Mouse (Mus musculus) T-helper 1 cell (primary cell): ENCODE measurements around the gene Abr.

Experiments
- in situ Hi-C: fragments of 300-600 bp; cut with MboI, MseI; formaldehyde crosslinking; loops from one replicate; pipeline ENCODE4 v1.15.1; 2025; ENCODE audit warnings: high pct_unique_total_duplicates

The Abr gene

GRCm38 (mm10) chr11:76418423-76418822 lies 203.7 kb downstream of the Abr start:
- in situ Hi-C loops, result no loop called here

- in situ Hi-C loops, result no loop called here
Observed at GRCm38 (mm10) chr11:76415985-76416384, 206.1 kb downstream of the Abr start.

- in situ Hi-C loops, result no loop called here
Observed at GRCm38 (mm10) chr11:76415001-76415400, 207.1 kb downstream of the Abr start.

- in situ Hi-C loops, result no loop called here
Observed at GRCm38 (mm10) chr11:76413202-76413601, 208.9 kb downstream of the Abr start.

GRCm38 (mm10) chr11:76410826-76411225 lies 211.3 kb downstream of the Abr start:
- in situ Hi-C loops, result no loop called here

GRCm38 (mm10) chr11:76406702-76407583 lies 215.2 kb downstream of the Abr start, which contains the start of gene Timm22:
Gene Timm22 (plus strand): TSS chr11:76406952.
- in situ Hi-C loops, result loop anchor here (5.0 kb wide), 1 partner anchor 150 kb away; no protein-coding TSS in a partner anchor

- in situ Hi-C loops, result loop anchor here (5.0 kb wide), 1 partner anchor 148 kb away; no protein-coding TSS in a partner anchor
Observed at GRCm38 (mm10) chr11:76405626-76406264, 216.4 kb downstream of the Abr start.

- in situ Hi-C loops, result loop anchor here (5.0 kb wide), 1 partner anchor 148 kb away; no protein-coding TSS in a partner anchor
Observed at GRCm38 (mm10) chr11:76405113-76405512, 217.0 kb downstream of the Abr start.

- in situ Hi-C loops, result no loop called here
Observed at GRCm38 (mm10) chr11:76401398-76401797, 220.7 kb downstream of the Abr start.

- in situ Hi-C loops, result no loop called here
Observed at GRCm38 (mm10) chr11:76399587-76400330, 222.4 kb downstream of the Abr start.

- in situ Hi-C loops, result no loop called here
Observed at GRCm38 (mm10) chr11:76398798-76399586, 223.1 kb downstream of the Abr start, which contains the start of gene Nxn. Gene Nxn (minus strand): TSS chr11:76399140.

GRCm38 (mm10) chr11:76398312-76398797 lies 223.8 kb downstream of the Abr start:
- in situ Hi-C loops, result no loop called here

- in situ Hi-C loops, result no loop called here
Observed at GRCm38 (mm10) chr11:76397650-76398311, 224.3 kb downstream of the Abr start.

- in situ Hi-C loops, result no loop called here
Observed at GRCm38 (mm10) chr11:76392996-76393395, 229.1 kb downstream of the Abr start.

GRCm38 (mm10) chr11:76392532-76392931 lies 229.6 kb downstream of the Abr start:
- in situ Hi-C loops, result no loop called here

- in situ Hi-C loops, result no loop called here
Observed at GRCm38 (mm10) chr11:76388711-76389110, 233.4 kb downstream of the Abr start.

- in situ Hi-C loops, result no loop called here
Observed at GRCm38 (mm10) chr11:76387097-76387496, 235.0 kb downstream of the Abr start.

GRCm38 (mm10) chr11:76385746-76386145 lies 236.4 kb downstream of the Abr start:
- in situ Hi-C loops, result no loop called here

GRCm38 (mm10) chr11:76385017-76385416 lies 237.1 kb downstream of the Abr start:
- in situ Hi-C loops, result no loop called here

GRCm38 (mm10) chr11:76384307-76384706 lies 237.8 kb downstream of the Abr start:
- in situ Hi-C loops, result no loop called here
